Mouse (Mus musculus) cerebellum, adult 2 months (tissue): ENCODE measurements around the gene Pax2.

Experiments
- CTCF ChIP-seq: fragments of 200-500 bp; IDR thresholded peaks from 2 replicates; pipeline ENCODE4 v1.5.1; 2011; ENCODE audit warnings: low read depth, mild to moderate bottlenecking, control low read depth, low read length, moderate library complexity, borderline replicate concordance; ENCODE audit not compliant: insufficient read depth
- POLR2A ChIP-seq: fragments of 200-500 bp; IDR thresholded peaks from 2 replicates; pipeline ENCODE4 v1.6.1; 2011; ENCODE audit warnings: low read length, control low read depth, borderline replicate concordance; ENCODE audit not compliant: insufficient read depth

- TF ChIP-seq CTCF = no peak
- no peak for TF ChIP-seq POLR2A
These were observed 62.8 kb downstream of the Pax2 start for GRCm38 (mm10) chr19:44818676-44819075.
